In genomic region chr1:164457531-164458244, GRCm38 (mm10) we compare ENCODE assay signal across 8 mouse cellular contexts. TPM values are rescaled to one million over a fixed set of nuclear protein-coding genes. Genes with fewer than 3 reads are reported as not detected.
DNase-seq lines count a peak whose midpoint lies in the region; ATAC-seq lines count a peak whose summit lies in the region.

No protein-coding gene starts in this region.

- WGBS in intestine, embryonic 14.5 days, result under 1% methylated on average over 67 of the region's 76 CpGs
- WGBS in lung, embryonic 16.5 days, result under 1% methylated on average over 57 of the region's 76 CpGs

- H3K27ac ChIP-seq in intestine, embryonic 14.5 days (ENCODE audit: low read depth), result peak overlapping the region; percentile 58
- peak overlapping the region; percentile 95 for H3K27ac ChIP-seq in lung, embryonic 16.5 days (ENCODE audit: low read length)

- 0 out of 2 replicates have a peak, but pooled peaks cover 9% of the 10 kb centered on the region for H3K4me1 ChIP-seq in intestine, embryonic 14.5 days (replicated peaks; ENCODE audit: control insufficient read depth, insufficient read depth, low read length)
- H3K4me1 ChIP-seq in lung, embryonic 16.5 days (replicated peaks; ENCODE audit: control insufficient read depth, insufficient read depth, low read length), result peaks cover 13% of the 10 kb centered on the region; the same call in 1 of the 2 replicates

- no peaks in the 10 kb centered on the region for H3K9me3 ChIP-seq in intestine, embryonic 14.5 days (ENCODE audit: control insufficient read depth, low read length)
- no peaks in the 10 kb centered on the region for H3K9me3 ChIP-seq in lung, embryonic 16.5 days (ENCODE audit: control insufficient read depth, low read length)

- peak; percentile 53 to 73 for DNase-seq in left cerebral cortex, adult 18-20 months (ENCODE audit: low spot score in 2 of 2)
- DNase-seq in left cerebral cortex, adult 11 months (ENCODE audit: low spot score), result no peak
- DNase-seq in adrenal gland, postnatal 4 days (ENCODE audit: low spot score in 2 of 2), result peak; percentile 16 to 26
- DNase-seq in gastrocnemius, postnatal 10 days, result peak; percentile 61
- peak; percentile 92 for DNase-seq in intestine, embryonic 14.5 days (ENCODE audit: low spot score)
- peak; percentile 74 for DNase-seq in retina, embryonic 14.5 days (ENCODE audit: low spot score)
- DNase-seq in frontal cortex, postnatal 14 days (ENCODE audit: low spot score in 2 of 2), result no peak

- peak overlapping the region; percentile 81 for H3K9ac ChIP-seq in intestine, embryonic 14.5 days (ENCODE audit: low read length)
- H3K9ac ChIP-seq in lung, embryonic 16.5 days (ENCODE audit: low read length), result peak overlapping the region; percentile 80

- H3K36me3 ChIP-seq in intestine, embryonic 14.5 days (ENCODE audit: control insufficient read depth, insufficient read depth, low read length), result peaks cover 9% of the 10 kb centered on the region
- no peaks in the 10 kb centered on the region for H3K36me3 ChIP-seq in lung, embryonic 16.5 days (ENCODE audit: control insufficient read depth, insufficient read depth, low read length)

- H3K4me3 ChIP-seq in intestine, embryonic 14.5 days (ENCODE audit: low read depth, low read length), result peak overlapping the region; percentile 63
- peak overlapping the region; percentile 74 for H3K4me3 ChIP-seq in lung, embryonic 16.5 days (ENCODE audit: low read length)

- ATAC-seq in intestine, embryonic 14.5 days (replicated peaks; ENCODE audit: low FRiP score, low TSS enrichment, low read depth), result peak; percentile 85
- peak; percentile 77 for ATAC-seq in lung, embryonic 16.5 days (ENCODE audit: low read depth)

- peaks cover 23% of the 10 kb centered on the region for H3K27me3 ChIP-seq in intestine, embryonic 14.5 days (replicated peaks; ENCODE audit: control insufficient read depth, insufficient read depth, low read length)
- H3K27me3 ChIP-seq in lung, embryonic 16.5 days (ENCODE audit: control insufficient read depth, insufficient read depth, low read depth, low read length), result peaks cover 35% of the 10 kb centered on the region

- H3K4me2 ChIP-seq in intestine, embryonic 14.5 days (ENCODE audit: low read length), result peak overlapping the region; percentile 76
- peak overlapping the region; percentile 86 for H3K4me2 ChIP-seq in lung, embryonic 16.5 days (ENCODE audit: low read depth, low read length)

RNA-seq across cellular contexts. Expression of gene Atp1b1, which starts 0.5 kb away (rescaled TPM):
- 1,000 to 10,000 TPM; 1,579 to 1,741 TPM for total RNA-seq in left cerebral cortex, adult 18-20 months (2021)
- 100 to 1,000 TPM; 101 to 236 TPM for total RNA-seq in adrenal gland, postnatal 4 days (2021)
- 100 to 1,000 TPM; 118 to 124 TPM for total RNA-seq in gastrocnemius, postnatal 10 days (2021)
- 89.7 and 101 TPM in 2 replicates for polyA plus RNA-seq in intestine, embryonic 14.5 days (2014; fragmentation: Nextera tagmentation; extraction: Ambion mirVana)
- 135 and 154 TPM in 2 replicates for polyA plus RNA-seq in lung, embryonic 16.5 days (2015; fragmentation: Nextera tagmentation; extraction: Ambion mirVana)

Comparison
In these comparisons a context has a peak if more than half of its experiments do, and no peak if none do; other contexts are left out.
1. DNase-seq: peak in left cerebral cortex, adult 18-20 months (2 of 2), adrenal gland, postnatal 4 days (2 of 2), gastrocnemius, postnatal 10 days (single experiment), intestine, embryonic 14.5 days (single experiment) and retina, embryonic 14.5 days (single experiment); none in left cerebral cortex, adult 11 months (single experiment) and frontal cortex, postnatal 14 days (0 of 2).
2. RNA of gene Atp1b1, which starts 0.5 kb away (total RNA-seq): 1,579 to 1,741 TPM in left cerebral cortex, adult 18-20 months; 101 to 236 TPM in adrenal gland, postnatal 4 days and 118 to 124 TPM in gastrocnemius, postnatal 10 days; every median in the first group is over 4 times any median in the second.